Mouse (Mus musculus) cerebellum, adult 11 months (tissue): ENCODE data around the gene Lta.

Source experiments
- DNase-seq: peaks from one replicate; pipeline ENCODE4 v3.0.0; 2022

Gene Lta

DNA sequence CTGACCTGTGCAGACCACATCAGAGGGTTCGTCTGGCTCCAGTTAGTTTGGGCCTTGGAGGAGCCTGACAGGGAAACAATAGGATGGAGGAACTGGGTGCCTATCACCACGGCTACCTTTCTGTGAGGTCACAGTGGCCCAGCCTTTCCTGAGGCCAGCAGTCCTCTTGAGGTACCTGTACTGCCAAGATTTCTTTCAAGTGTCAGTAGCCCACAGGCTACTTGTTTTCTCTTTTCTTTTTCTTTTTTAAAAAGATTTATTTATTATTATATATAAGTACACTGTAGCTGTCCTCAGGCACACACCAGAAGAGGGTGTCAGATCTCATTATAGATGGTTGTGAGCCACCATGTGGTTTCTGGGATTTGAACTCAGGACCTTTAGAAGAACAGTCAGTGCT, 29.2 kb downstream of the Lta start, which contains the start of gene Aif1:
Aif1 (minus strand) TSS at position 101 of the 400 bp plus-strand sequence.
- no peak for DNase-seq

DNA sequence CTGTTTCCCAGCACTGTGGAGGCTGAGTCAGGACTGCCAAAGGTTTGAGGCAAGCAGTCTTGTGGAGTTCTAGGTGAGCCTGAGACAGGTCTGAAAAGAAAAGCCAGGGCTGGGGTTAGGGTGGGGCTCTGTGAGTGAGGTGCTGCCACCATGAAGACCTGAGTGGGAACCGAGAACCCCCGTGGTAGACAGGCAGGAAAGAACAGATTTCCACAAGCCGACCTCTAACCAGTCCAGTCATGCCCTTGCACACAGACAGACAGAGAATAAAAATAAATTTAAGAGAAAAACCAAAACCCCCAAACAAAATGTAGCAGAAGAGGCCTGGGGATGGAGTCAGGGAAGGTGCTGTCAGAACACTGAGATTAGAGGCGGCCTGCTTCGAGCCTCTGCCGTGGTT, 29.8 kb downstream of the Lta start:
- DNase-seq: no peak

DNA sequence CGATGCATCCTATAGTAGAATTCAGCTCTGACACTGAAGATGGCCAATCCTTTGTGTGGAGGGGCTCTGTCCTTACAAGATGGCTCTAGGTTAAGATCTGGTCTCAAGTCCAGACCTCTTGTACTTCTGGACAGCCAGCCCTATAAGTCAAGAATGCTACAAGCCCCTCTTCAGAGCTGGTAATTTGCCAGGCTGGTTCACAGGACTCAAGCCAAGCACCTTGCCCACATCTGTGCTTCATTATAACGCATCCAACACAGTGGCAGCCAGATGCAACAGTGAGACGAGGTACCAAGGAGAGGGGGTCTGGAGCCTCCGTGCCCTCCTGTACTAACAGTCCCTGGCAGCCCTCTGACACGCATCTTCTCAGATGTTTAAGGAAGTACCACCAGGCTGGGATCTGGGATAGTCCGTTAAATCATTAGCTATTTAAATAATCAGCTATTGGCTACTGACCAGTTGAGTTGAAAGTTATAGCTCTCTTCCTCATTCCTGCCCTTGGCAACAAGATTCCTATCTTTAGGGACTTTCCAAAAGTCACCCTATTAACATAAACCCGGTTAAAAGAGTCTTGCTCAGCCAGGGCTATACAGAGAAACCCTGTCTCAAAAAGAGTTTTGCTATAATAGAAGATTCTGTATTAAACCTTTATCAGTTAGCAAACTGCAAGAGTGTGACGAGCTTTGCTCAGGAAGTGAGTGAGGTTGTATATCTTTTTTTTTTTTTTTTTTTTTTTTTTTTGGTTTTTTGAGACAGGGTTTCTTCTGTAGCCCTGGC, 30.8 kb downstream of the Lta start:
- DNase-seq: no peak

DNA sequence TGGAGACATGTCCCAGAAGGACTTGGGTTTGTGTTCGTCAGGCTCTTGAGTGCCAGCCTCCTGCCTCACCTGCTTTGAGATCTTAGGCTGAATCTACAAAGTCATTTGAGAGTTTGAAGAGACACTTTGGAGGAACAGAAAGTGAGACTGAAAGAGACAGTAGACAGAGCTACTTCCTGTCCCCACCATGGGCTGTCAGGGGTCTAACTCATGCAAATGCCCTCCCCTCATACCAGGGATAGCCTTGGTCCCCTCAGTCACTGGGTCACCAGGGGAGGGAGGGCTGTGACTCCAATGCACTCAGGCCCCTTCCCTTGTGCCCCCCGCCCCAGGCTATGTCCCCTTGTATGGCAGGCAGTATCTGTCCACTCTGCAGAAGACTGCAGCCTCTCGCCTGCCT, 31.8 kb downstream of the Lta start:
- DNase-seq: no peak

DNA sequence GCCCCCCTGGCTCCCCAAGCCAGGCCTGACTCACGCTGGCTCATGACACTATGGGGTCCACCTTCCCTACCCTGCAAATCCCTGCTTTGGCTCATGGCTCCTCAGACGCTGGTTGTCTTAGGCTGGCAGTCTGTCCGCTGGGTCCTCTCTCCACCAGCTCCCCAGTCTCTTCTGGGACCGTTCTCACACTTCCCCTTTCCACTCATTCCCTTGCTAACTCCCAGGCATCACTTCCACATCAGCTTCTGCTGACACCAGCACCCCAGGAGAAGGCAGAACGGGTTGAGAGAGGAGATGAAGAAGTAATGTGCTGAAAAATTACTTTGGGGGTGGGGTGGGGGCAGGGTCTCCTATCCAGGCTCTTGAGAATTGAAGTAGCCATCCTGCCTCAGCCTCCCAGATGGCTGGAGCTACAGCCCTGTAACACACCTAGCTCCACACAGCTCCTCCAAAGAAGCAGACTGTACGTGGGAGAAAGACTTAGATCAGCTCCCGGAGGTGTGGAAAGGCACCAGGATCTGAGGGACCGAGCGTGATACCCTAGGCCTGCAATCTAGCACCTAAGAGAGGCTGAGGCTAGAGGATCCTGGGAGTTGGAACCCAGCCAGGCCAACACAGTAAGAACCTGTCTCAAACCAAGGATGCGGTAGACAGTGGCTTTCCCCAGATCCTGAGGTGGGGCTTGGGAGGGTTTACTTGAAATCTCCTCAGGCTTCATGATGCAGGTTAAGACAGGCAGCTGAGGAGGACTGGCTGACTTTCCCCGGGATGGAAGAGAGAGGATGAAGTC, 32.5 kb downstream of the Lta start:
- DNase-seq: no peak

DNA sequence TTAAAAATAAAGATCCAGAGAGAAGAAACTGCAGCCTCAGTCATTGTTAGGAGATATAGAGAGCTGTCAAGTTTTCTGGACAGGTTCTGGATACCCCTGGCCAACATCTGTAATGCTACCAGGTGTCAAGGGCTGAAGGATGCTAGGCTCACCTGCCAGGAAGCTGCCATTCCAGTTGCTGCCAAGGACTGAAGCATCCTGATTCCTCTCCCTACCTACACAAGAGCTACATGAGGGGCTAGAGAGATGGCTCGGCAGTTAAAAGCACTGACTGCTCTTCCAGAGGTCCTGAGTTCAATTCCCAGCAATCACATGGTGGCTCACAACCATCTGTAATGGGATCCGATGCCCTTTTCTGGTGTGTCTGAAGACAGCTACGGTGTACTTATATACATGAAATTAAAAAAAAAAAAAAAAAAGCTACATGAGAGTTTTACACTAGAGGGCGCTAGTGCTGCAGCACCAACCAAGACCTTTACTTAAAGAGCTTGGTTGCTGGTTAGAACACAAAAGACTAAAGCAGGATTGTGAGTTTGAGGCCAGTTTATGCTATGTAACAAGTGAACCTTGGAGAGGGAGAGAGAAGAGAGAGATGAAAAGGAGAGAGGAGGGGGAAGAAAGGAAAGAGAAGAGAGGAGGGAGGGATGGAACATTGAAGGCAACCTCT, 36.5 kb downstream of the Lta start:
- DNase-seq: no peak

DNA sequence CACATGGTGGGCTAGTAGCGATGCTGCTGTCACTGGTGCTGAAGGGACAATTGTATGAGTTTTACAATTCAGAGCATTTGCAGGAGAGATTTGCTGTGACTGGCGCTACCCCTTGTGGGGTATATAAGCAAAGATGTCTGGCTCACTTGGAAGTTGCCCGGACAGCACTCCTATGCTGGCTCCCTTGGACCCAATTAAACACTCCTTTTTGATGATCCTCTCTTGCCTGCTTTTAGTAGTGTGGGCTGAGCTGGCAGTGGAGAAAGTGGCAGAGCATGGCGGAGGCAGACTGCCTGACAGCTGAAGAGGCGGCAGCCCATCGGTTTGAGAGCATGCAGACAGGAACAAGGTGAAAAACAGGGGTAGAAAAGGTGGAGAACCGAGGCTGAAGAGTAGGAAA, 37.4 kb downstream of the Lta start:
- DNase-seq: no peak

DNA sequence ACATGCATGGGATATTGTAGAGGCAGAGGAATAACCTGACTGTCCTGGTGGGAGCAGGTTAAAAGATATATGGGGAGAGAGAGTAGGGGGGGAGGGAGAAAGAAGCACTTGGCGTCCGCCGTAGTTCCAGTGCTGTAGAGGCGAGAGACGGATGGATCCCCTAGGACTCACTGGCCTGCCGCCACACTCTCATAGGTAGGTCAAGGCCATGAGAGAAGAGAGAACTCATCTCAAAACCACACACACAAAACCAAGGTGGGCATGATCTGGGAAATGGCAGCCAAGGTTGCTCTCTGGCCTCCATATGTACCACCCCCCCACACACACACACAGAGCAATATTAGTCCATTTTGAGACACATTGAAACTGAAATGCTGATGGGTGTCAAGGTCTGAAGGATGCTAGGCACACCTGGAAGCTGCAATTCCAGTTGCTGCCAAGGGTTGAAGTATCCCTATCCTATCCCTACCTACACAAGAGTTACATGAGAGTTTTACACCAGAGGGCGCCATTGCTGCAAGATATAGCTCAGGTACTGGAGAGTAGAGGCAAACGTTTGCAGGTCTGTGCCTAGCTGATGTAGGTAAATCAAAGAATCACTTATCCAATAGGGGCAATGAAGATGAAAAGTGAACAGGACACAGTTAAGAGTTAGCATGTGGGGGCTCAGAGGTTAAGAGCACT, 38.7 kb downstream of the Lta start:
- DNase-seq: peak; percentile 60

DNA sequence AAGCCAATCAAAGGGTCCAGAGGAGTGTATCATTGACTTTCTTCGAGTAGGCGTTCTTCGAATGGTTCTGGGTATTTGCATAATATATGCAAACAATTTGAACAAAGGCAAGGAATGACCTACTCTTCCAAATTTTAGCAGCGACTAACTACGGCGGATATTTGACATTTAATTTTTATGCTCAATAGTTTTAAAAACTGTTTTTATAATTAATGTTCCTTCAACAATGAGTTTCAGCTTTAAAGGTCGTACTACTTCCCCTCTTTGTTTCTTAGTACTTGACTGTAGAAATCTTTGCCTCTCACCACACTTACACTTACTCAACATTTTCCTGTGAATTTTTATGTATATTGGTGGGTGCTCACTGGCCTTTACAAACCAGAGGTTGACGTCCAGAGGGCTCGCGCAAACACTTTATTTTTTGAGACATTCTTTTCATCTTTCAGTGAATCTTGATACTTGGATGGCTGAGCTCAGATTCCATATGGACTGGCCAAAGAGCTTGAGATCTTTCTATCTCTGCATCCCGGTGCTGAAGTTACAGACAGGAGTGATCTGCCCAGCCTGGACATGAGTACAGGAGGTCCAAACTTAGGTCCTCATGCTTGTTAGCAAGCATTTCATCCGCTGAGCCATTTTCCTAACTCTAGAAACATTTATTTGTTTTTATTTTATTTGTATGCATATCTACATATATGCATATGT, 39.5 kb downstream of the Lta start:
- DNase-seq: no peak

DNA sequence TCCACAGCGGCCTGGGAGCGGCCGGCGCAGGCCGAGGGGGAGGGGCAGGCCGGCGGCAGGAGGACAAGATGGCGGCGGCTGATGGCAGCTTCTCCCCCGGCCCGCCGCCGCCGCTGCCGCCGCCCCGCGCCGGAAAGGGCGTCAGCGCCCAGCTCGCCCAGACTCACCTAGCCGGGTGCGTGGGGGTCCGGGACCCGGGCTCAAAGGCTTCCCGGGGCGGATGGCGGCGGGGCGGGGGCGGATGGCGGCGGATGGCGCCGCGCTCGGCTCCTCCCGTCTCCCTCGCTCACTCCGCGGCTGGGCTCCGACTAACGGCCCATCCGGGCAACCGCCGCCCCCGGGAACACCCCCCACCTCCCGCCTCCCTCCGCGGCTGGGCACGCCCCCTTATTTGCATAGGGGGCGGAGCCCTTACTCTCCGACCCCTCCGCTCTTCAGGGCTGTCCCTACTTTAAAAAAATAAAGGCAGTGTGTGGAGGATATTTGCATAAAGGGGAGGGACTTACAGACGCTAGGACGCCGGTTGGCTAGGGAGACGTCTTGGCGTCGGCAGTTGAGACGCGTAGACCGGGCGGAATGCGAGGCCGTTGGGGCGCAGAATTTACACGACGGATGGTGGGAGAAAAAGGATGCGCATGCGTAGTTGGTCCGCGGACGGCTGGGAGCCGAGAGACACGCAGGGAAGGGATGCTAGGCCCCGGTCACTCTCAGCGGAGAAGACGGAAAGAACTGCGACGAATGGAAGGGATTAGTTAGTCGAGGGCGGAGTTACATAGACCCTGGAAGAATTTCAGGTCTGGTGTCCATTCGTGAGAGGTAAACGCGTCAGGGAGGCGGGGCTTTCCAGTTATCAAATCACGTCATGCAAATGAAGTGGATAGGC, 40.3 kb downstream of the Lta start, which contains the start of gene Prrc2a:
Prrc2a (minus strand) TSS at position 330 of the 883 bp plus-strand sequence.
- DNase-seq: peak; percentile 99

DNA sequence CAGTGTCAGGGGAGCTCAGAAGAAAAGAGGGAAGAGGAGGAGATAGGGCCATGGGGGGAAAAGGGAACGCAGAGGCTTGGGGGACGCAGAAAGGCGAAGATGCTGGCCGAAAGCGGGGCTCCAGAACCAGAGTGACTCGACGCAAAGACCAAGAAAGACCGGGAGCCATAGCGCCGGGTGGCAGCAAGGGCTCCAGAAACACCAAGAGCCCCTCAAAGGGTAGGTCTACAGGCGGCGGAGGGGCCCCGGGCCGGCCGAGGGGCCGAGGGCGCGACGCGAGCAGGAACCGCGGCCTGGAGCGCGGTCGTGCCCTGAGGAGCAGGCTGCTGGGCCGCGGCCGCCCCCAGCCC, 41.0 kb downstream of the Lta start:
- DNase-seq: peak; percentile 50

DNA sequence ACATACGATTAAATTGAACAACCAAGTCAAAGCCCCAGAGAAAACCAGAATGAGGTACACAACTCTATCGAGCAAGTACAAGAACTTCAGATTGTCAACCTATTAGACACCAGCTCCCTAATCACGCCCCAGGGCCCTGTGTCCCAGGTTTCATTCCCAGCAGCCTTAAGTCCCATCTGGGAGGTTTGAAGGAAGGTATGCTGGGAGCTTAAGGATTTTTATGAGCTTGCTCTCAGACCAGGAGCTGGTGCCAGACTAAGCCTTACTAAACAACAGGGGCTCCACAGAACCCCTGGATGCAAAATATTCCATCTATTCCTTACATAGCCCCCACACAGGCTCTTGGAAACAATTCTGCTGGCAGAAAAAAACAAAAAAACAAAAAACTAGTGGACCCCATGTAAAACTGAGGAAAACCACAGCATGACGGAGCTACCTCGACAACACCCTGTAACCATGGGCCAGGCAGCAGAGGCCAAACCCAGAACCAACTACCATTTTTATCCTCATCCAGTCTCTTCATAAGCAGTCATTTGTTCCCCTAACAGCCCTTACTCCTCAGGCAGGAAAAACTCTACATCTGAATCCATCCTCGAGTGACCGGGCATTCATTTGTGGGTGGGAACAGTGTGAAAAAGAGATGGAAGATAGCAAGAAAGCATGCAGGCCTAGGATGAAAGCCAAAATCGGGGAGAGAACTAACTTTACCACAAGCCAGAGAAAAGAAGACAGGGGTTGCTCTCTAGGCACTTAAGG, 41.6 kb downstream of the Lta start:
- DNase-seq: no peak

DNA sequence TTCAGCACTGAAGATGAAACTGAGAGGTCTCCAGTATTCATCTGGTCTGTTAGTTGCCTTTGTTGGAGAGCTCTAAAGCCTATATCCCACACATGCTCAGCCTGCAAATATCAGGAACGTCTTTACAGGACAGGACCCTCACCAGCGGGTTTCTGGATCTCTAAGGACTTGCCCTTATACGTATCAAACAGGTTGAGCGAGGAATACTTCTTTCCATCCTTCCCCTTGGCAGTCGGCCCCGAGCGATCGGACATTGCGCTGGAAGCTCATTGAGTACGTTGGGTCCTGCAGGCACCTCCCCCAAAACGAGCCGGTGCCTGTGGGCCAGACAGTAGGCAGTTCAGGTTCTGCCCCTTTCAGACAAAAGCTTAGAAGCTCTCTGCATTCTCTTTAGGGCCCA, 42.4 kb downstream of the Lta start:
- DNase-seq: no peak

DNA sequence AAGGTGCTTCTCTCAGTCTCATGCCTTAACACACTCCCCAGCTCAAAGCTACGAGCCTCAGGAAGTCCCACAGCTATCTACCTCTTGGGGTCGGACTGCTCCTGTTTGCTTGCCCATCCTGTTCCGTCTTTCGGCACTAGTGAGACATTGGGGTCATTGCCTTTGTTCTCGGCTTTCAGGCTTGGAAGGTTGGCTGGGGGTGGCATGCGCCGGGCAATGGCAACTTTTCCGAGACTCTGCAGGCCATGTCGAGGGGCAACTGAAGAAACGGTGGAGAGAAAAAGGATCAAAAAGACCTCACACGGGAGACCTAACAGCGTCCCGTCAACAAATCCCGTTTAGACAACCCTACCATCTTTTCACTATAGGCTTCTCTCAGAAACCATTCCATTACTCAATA, 43.0 kb downstream of the Lta start:
- no peak for DNase-seq

DNA sequence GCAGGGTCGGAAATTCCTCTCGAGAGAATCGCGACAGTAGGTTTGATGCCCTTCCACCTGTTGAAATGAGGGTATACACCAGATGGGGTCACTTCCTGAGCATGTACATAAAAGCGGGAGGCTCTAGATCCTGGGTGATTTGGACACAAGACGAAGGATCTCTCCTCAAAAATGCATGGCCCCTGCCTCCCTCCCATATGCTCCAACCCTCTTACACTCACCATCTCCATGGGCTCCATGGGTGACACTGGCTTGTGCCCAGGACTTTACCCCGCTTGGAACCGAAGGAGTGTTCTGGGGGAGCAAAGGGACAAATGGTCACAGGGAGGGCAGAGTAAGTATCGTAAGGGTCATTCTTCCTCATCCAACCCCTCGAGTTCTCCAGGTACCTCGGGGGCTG, 43.7 kb downstream of the Lta start:
- DNase-seq: no peak

DNA sequence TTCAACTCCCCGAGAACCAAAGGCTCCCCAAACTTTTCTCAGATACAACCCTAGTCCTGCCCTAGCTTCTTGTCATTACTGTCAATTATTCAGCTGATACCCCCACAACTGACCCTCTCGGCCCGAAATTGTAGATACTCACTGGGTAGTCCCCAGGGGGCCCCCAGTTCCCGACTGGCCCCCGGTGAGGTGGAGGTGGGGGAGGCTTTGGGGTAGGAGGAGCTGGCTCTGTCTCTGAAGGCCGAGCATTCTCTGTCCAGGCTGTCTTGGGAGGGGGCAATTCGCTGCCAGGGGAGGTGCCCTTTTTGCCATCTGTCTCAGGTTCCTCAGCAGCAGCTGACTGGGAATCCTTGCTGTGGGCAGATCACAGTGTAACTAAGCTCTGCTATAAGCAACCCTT, 45.5 kb downstream of the Lta start:
- DNase-seq: no peak

DNA sequence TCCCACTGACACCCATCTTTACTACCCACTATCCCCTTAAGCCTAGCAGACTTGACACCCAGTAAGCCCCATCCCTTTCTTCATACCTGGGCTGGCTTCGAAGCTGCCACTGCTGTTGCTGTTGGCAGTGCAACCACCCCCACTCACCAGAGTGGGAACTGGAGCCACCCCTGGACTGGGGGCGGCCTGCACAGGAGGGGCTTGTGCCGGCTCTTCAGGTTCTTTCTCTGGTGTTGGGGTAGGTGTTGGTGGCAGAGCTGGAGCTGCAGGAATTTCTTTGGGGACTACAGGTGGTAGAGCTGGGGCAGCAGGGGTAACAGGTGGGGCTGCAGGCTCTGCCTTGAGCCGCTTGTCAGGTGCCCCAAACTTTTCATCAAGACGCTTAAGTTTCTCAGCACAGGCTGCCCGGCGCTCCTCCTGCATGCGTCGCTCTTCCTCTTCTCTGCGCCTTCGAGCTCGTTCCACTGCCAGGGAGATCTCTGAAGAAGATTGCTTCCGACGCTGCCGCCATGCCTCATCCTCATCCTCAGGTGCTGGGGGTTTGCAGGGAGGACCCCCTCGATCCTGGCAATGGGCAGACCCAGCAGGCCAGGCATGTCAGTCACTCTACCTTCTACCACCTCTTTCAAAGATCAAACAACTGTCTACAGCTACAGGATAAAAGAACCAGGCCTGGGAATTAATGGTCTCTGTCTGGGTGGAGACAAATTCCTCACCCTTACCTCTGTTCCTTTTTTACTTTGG, 46.1 kb downstream of the Lta start:
- DNase-seq: no peak

DNA sequence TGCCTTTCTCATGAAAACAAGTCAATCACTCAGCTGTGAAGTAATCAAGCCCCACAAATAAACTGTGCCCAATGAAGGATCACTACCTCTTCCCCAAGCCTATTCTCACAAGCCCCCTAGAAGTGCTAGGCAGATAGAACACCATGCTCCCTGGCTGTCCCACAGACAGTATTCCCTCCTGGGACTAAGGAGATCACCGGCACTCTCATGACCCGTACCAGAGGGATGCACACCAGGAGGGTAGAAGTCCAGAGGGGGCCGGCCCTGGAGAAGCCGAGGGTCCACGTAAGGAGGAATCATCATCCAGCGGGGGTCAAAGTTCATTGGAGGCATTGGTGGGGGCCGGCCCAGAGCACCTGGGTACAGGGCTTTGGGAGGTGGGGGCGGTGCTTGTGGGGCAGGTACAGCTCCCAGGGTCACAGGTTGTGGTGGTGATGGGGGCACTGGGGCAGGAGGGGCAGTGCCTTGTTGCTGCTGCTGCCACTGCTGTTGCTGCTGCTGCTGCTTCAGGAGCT, 47.4 kb downstream of the Lta start:
- no peak for DNase-seq

DNA sequence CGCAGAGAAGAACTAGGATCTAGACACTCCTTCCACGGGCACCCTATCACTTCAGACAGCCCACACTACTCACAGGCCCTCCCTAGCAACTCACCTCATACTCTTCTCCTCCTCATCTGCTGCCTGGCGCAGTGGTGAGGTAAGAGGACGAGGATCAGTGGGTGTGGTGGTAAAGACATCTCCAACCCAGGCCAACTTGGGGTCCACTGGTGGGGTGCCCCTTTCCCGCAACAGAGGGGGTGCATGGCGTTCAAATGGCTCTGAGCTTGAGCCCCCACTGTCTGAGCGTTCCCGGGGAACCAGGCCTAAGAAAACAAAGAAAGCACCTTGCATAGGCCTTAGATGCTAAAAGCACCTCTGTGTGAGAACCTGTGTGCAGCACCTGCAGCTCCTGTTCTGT, 47.9 kb downstream of the Lta start:
- DNase-seq: no peak
